Mouse (Mus musculus): Measurements from ENCODE around the gene Fam173b. TPM values are rescaled to one million over a fixed set of nuclear protein-coding genes. Genes with fewer than 3 reads are reported as not detected.
"Not testable (repeated sequence)": the region's sequence is repeated elsewhere in the genome, so short reads cannot be mapped to it uniquely, and the experiment has no call there.

Fam173b gene
- polyA plus RNA-seq, 1 experiment = 37.8 TPM

DNA sequence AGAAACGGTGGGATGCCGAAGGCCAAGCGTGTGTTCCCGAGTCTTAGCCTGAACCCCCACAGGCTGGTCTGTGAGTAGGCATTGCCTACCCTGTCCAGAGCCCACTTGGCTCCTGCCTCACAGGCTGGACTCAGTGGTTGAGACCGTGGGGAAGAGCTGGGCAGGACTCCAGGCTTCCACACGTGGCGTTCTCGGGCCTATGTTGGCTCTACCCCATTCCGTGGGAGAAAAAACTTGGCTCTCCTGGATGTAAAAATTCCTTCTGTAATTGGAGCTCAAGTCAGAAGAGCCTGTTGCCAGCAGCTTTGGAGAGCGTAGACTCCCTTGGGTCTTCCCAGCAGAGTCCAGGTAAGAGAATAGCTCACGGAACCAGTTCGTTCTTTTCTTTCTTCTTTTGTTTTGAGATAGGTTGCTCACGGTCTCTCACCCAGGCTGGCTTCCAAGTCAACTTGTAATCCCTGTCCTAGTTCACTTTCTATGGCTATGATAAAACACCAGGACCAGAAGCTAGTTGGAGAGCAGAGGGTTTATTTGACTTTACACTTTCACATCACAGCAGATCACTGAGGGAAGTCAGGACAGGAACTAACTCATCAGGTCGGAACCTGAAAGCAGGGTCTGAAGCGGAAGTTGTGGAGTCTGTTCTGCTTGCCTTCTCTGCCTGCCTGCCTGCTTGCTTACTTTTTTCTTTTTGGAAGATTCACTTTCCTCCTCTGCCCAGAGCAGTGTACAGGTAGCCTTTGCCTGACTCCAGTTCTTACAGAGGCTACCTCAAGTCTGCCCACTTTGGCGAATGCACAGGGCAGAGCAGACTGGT is 29.5 kb upstream of the Fam173b start:
- TF ChIP-seq TCF12 (IDR thresholded peaks at IDR 0.05; ENCODE audit: insufficient read depth, poor library complexity, severe bottlenecking) (no peak), POLR2AphosphoS2 (IDR thresholded peaks at IDR 0.05; ENCODE audit: insufficient read length, low read depth) (no peak), USF1 (IDR thresholded peaks at IDR 0.05; ENCODE audit: low read depth) (no peak), MAX (IDR thresholded peaks at IDR 0.05; ENCODE audit: low read depth) (no peak), POLR2A (IDR thresholded peaks at IDR 0.05; ENCODE audit: insufficient read length, low read depth) (no peak), SRF (IDR thresholded peaks at IDR 0.05; ENCODE audit: control insufficient read depth, insufficient read length, low read depth) (no peak), CEBPB (IDR thresholded peaks at IDR 0.05; ENCODE audit: insufficient read depth, poor library complexity, severe bottlenecking) (no peak), E2F4 (IDR thresholded peaks at IDR 0.05; ENCODE audit: insufficient read depth) (no peak), MYOG (IDR thresholded peaks at IDR 0.05; ENCODE audit: control insufficient read depth in 1 of 3, insufficient read depth in 1 of 3, insufficient read length in 2 of 3, low read depth in 2 of 3) (no peak), REST (IDR thresholded peaks at IDR 0.05; ENCODE audit: insufficient read depth, insufficient read length) (no peak), MYOD1 (IDR thresholded peaks at IDR 0.05; ENCODE audit: control insufficient read depth in 1 of 3, insufficient read length in 2 of 3, low read depth in 2 of 3) (no peak), TCF3 (IDR thresholded peaks at IDR 0.05; ENCODE audit: insufficient read length, low read depth) (no peak)
- no peak overlapping the region for H3K4me2 ChIP-seq (ENCODE audit: low read depth)

DNA sequence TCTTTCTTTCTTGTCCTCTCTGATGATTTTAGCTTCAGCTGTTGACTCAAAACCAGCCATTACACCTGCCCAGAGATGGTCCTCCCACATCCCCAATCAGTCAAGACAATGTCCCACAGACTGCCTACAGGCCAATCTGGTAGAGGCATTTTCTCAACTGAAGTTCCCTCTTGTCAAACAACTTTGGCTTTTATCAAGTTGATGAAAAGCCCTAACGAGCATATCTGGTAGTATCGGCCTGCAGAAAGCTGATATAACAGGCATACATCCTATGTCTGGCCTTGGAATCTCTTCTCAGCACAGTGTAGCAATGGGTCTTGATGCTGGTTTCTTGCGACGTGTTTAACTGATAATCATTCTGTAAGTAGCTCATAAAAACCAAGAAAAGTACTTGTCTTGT is 28.4 kb upstream of the Fam173b start:
- Histone ChIP-seq H3K4me2 (ENCODE audit: low read depth) (no peak overlapping the region), H3K27me3 (ENCODE audit: control insufficient read depth, insufficient read depth, insufficient read length) (no peaks in the 10 kb centered on the region), H3K79me2 (ENCODE audit: control insufficient read depth, insufficient read depth) (no peaks in the 10 kb centered on the region), H3K4me3 (no peak overlapping the region), H3ac (ENCODE audit: control insufficient read depth, insufficient read length) (no peak overlapping the region), H3K36me3 (ENCODE audit: control insufficient read depth, insufficient read depth) (no peaks in the 10 kb centered on the region)
- no peak for TF ChIP-seq E2F4 (IDR thresholded peaks at IDR 0.05; ENCODE audit: insufficient read depth)
- no peak for TF ChIP-seq CEBPB (IDR thresholded peaks at IDR 0.05; ENCODE audit: insufficient read depth, poor library complexity, severe bottlenecking)
- no peak for TF ChIP-seq POLR2AphosphoS2 (IDR thresholded peaks at IDR 0.05; ENCODE audit: insufficient read length, low read depth)
- TF ChIP-seq POLR2A (IDR thresholded peaks at IDR 0.05; ENCODE audit: insufficient read length, low read depth) = no peak
- no peak for TF ChIP-seq MYOG (IDR thresholded peaks at IDR 0.05; ENCODE audit: control insufficient read depth in 1 of 3, insufficient read depth in 1 of 3, insufficient read length in 2 of 3, low read depth in 2 of 3)
- TF ChIP-seq USF1 (IDR thresholded peaks at IDR 0.05; ENCODE audit: low read depth) = no peak
- no peak for TF ChIP-seq MAX (IDR thresholded peaks at IDR 0.05; ENCODE audit: low read depth)

More for the DNA sequence above, 29.5 kb upstream of the Fam173b start:
- no peak overlapping the region for H3ac ChIP-seq (ENCODE audit: control insufficient read depth, insufficient read length)
- H3K79me2 ChIP-seq (ENCODE audit: control insufficient read depth, insufficient read depth) = no peaks in the 10 kb centered on the region
- no peak overlapping the region for H3K4me3 ChIP-seq
- no peaks in the 10 kb centered on the region for H3K36me3 ChIP-seq (ENCODE audit: control insufficient read depth, insufficient read depth)
- no peaks in the 10 kb centered on the region for H3K27me3 ChIP-seq (ENCODE audit: control insufficient read depth, insufficient read depth, insufficient read length)

DNA sequence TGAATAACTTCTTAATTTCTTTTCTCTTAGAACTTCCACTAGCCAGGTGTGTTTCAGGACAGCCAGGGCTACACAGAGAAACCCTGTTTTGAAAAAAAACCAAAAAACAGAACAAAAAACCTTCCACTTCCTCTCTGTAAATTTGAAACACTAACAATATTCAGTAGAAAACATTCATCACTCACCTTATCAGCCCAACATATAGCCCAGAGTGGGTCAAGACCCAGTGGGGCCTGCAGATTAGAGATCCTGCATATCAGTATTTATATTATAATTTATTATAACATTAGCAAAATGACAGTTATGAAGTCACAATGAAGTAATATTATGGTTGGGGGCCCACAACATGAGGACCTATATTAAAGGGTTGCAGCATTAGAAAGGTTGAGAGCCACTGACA is 28.0 kb upstream of the Fam173b start:
- Histone ChIP-seq H3K36me3 (ENCODE audit: control insufficient read depth, insufficient read depth) (no peaks in the 10 kb centered on the region), H3K79me2 (ENCODE audit: control insufficient read depth, insufficient read depth) (no peaks in the 10 kb centered on the region), H3K27me3 (ENCODE audit: control insufficient read depth, insufficient read depth, insufficient read length) (no peaks in the 10 kb centered on the region), H3ac (ENCODE audit: control insufficient read depth, insufficient read length) (no peak overlapping the region), H3K4me2 (ENCODE audit: low read depth) (no peak overlapping the region), H3K4me3 (no peak overlapping the region)
- no peak for TF ChIP-seq SRF (IDR thresholded peaks at IDR 0.05; ENCODE audit: control insufficient read depth, insufficient read length, low read depth)

DNA sequence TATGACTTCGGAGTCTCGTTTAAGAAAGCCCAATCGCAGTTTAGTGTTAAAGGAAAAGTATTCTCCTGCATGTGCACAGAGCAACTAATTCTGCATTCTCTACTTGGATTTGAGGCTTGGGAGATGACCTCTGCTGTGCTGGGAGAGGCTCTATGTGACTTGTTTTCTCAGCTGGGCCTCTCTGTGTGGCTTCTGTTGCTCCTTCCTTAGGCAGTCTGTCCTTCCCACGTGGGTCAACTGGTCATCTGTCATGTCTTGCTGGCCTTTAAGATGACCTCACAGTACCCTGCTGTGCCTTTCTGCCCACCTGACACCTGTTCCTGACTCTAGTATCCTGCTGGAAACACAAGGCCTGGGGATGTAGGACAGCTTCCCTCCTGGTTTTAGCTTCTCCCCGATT is 25.6 kb upstream of the Fam173b start:
- no peak overlapping the region for H3K4me2 ChIP-seq (ENCODE audit: low read depth)
- H3K27me3 ChIP-seq (ENCODE audit: control insufficient read depth, insufficient read depth, insufficient read length) = no peaks in the 10 kb centered on the region
- H3ac ChIP-seq (ENCODE audit: control insufficient read depth, insufficient read length) = no peak overlapping the region
- no peak overlapping the region for H3K4me3 ChIP-seq
- TF ChIP-seq E2F4 (IDR thresholded peaks at IDR 0.05; ENCODE audit: insufficient read depth) (no peak), TCF12 (IDR thresholded peaks at IDR 0.05; ENCODE audit: insufficient read depth, poor library complexity, severe bottlenecking) (no peak), USF1 (IDR thresholded peaks at IDR 0.05; ENCODE audit: low read depth) (no peak), MAX (IDR thresholded peaks at IDR 0.05; ENCODE audit: low read depth) (no peak), MYOG (IDR thresholded peaks at IDR 0.05; ENCODE audit: control insufficient read depth in 1 of 3, insufficient read depth in 1 of 3, insufficient read length in 2 of 3, low read depth in 2 of 3) (no peak)
- no peaks in the 10 kb centered on the region for H3K36me3 ChIP-seq (ENCODE audit: control insufficient read depth, insufficient read depth)
- no peaks in the 10 kb centered on the region for H3K79me2 ChIP-seq (ENCODE audit: control insufficient read depth, insufficient read depth)

DNA sequence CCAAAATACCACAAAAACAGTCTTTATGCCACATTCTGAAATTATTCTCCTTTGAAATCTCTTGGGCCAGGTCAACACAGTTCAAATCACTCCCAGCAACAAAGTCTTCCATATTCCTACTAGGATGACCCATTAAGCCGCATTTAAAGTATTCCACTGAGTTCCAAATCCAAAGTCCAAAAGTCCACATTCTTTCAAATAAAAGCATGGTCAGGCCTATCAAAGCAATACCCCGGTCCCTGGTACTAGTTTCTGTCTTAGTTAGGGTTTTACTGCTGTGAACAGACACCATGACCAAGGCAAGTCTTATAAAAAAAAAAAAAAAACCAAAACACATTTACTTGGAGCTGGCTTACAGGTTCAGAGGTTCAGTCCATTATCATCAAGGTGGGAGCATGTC is 20.6 kb upstream of the Fam173b start:
- not testable (repeated sequence) for H3K4me3 ChIP-seq; H3K27me3 ChIP-seq (ENCODE audit: control insufficient read depth, insufficient read depth, insufficient read length); H3ac ChIP-seq (ENCODE audit: control insufficient read depth, insufficient read length); H3K36me3 ChIP-seq (ENCODE audit: control insufficient read depth, insufficient read depth); H3K79me2 ChIP-seq (ENCODE audit: control insufficient read depth, insufficient read depth); H3K4me2 ChIP-seq (ENCODE audit: low read depth)
